Comparison of ENCODE assay signal across 29 mouse cellular contexts in the genomic region with DNA sequence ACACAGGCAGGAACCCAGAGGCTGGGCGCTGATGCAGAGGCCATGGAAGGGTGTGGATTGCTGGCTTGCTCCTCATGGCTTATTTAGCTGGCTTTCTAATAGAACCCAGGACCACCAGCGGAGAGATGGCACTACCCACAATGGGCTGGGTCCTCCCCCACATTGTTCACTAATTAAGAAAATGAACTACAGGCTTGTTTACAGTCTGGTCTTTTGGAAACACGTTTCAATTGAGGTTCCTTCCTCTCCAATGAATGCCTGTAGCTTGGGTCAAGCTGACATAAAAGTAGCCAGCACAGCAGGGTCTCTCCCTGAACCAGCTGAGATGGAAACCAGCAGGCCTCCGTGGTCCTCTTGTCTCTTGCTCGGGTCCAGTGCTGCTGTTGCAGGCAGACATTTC. TPM values are rescaled to one million over a fixed set of nuclear protein-coding genes. Genes with fewer than 3 reads are reported as not detected.
"Had no signal": no experiment of that assay in that cellular context is flagged by ENCODE, and none has a peak within 500 bp of the region (broad histone marks: within the 10 kb centered on the region; RNA-seq: fewer than 3 reads in every experiment).

No protein-coding gene starts in this region.

- H3K27ac ChIP-seq: heart, adult 2 months; heart, embryonic 13.5 days; heart, embryonic 15.5 days; hindbrain, embryonic 13.5 days; hindbrain, embryonic 15.5 days; hindbrain, postnatal 0 days; kidney, embryonic 15.5 days; kidney, postnatal 0 days; limb, embryonic 13.5 days; limb, embryonic 15.5 days; liver, embryonic 12.5 days had no signal

- ATAC-seq: hindbrain, postnatal 0 days; intestine, embryonic 16.5 days; liver, embryonic 12.5 days had no signal

- H3K9me3 ChIP-seq: heart, embryonic 13.5 days; heart, embryonic 15.5 days; hindbrain, embryonic 13.5 days; hindbrain, embryonic 15.5 days; kidney, embryonic 15.5 days; limb, embryonic 13.5 days; limb, embryonic 15.5 days; liver, embryonic 12.5 days had no signal

- H3K36me3 ChIP-seq: heart, embryonic 13.5 days; heart, embryonic 15.5 days; hindbrain, embryonic 13.5 days; hindbrain, embryonic 15.5 days; kidney, embryonic 15.5 days; limb, embryonic 13.5 days; limb, embryonic 15.5 days; liver, embryonic 12.5 days had no signal

- H3K4me1 ChIP-seq: heart, embryonic 13.5 days; heart, embryonic 15.5 days; hindbrain, embryonic 13.5 days; hindbrain, embryonic 15.5 days; kidney, embryonic 15.5 days; limb, embryonic 13.5 days; limb, embryonic 15.5 days; liver, embryonic 12.5 days had no signal

- H3K9ac ChIP-seq: heart, embryonic 13.5 days; heart, embryonic 15.5 days; hindbrain, embryonic 13.5 days; hindbrain, embryonic 15.5 days; kidney, embryonic 15.5 days; limb, embryonic 13.5 days; limb, embryonic 15.5 days; liver, embryonic 12.5 days had no signal

- H3K4me2 ChIP-seq: heart, embryonic 11.5 days; heart, embryonic 13.5 days; heart, embryonic 15.5 days; hindbrain, embryonic 13.5 days; hindbrain, embryonic 15.5 days; kidney, embryonic 15.5 days; limb, embryonic 13.5 days; limb, embryonic 15.5 days; liver, embryonic 12.5 days had no signal

- DNase-seq: gastrocnemius, postnatal 14 days; gastrocnemius, postnatal 36 days; heart, adult 11 months; heart, adult 2 months; heart, postnatal 14 days; heart, postnatal 36 days; kidney, adult 11 months; kidney, adult 2 months; kidney, adult 9 months; kidney, postnatal 14 days; kidney, postnatal 36 days; layer of hippocampus, adult 9-11 months; layer of hippocampus, postnatal 36 days had no signal

- H3K27me3 ChIP-seq: heart, embryonic 13.5 days; heart, embryonic 15.5 days; hindbrain, embryonic 13.5 days; hindbrain, embryonic 15.5 days; kidney, embryonic 15.5 days; limb, embryonic 13.5 days; limb, embryonic 15.5 days; liver, embryonic 12.5 days had no signal

- H3K4me3 ChIP-seq: heart, adult 2 months; heart, embryonic 13.5 days; heart, embryonic 15.5 days; hindbrain, embryonic 13.5 days; hindbrain, embryonic 15.5 days; kidney, embryonic 15.5 days; limb, embryonic 13.5 days; limb, embryonic 15.5 days; liver, embryonic 12.5 days had no signal

RNA-seq across cellular contexts. Expression of a gene that starts 14.3 kb away (rescaled TPM):
- polyA plus RNA-seq: gonadal fat pad, adult 2 months; heart, adult 2 months; heart, embryonic 13.5 days; hindbrain, embryonic 11.5 days; limb, embryonic 11.5 days; limb, embryonic 13.5 days; limb, embryonic 15.5 days; liver, adult 2 months; liver, embryonic 12.5 days had no signal
